Mouse (Mus musculus): Measurements from ENCODE around the gene Tmem160. TPM values are rescaled to one million over a fixed set of nuclear protein-coding genes. Genes with fewer than 3 reads are reported as not detected.
A peak's percentile ranks its signal among the peaks of the same experiment; 100 is the strongest.

Tmem160 gene
- polyA plus RNA-seq, 1 experiment from 2014 or later: 50.7 TPM

GRCm38 (mm10) chr7:16455016-16455415 is 2.4 kb downstream of the Tmem160 start:
- Histone ChIP-seq H3K9ac (replicated peaks; ENCODE audit: low read length) (no peak overlapping the region), H3K4me2 (ENCODE audit: low read depth, low read length) (no peak overlapping the region), H3K36me3 (replicated peaks; ENCODE audit: control insufficient read depth, insufficient read depth, low read depth, low read length) (no peaks in the 10 kb centered on the region), H3K4me1 (ENCODE audit: control insufficient read depth, insufficient read depth, low read length) (no peaks in the 10 kb centered on the region), H3K27me3 (ENCODE audit: control insufficient read depth, insufficient read depth, low read length) (no peaks in the 10 kb centered on the region), H3K27ac (replicated peaks; ENCODE audit: low read depth, low read length) (no peak overlapping the region), H3K9me3 (replicated peaks; ENCODE audit: control insufficient read depth, low read length) (no peaks in the 10 kb centered on the region), H3K4me3 (ENCODE audit: low read depth, low read length) (no peak overlapping the region)
- 95% methylated on average over 14 of the region's 14 CpGs for WGBS
- no peak for DNase-seq (ENCODE audit: low spot score)
- ATAC-seq (replicated peaks; ENCODE audit: insufficient number of reproducible peaks, low FRiP score, low TSS enrichment, low read depth): no peak

GRCm38 (mm10) chr7:16456289-16456688 is 3.7 kb downstream of the Tmem160 start:
- Histone ChIP-seq H3K36me3 (replicated peaks; ENCODE audit: control insufficient read depth, insufficient read depth, low read depth, low read length) (no peaks in the 10 kb centered on the region), H3K9ac (replicated peaks; ENCODE audit: low read length) (no peak overlapping the region), H3K27ac (replicated peaks; ENCODE audit: low read depth, low read length) (no peak overlapping the region), H3K9me3 (replicated peaks; ENCODE audit: control insufficient read depth, low read length) (no peaks in the 10 kb centered on the region), H3K4me1 (ENCODE audit: control insufficient read depth, insufficient read depth, low read length) (no peaks in the 10 kb centered on the region), H3K27me3 (ENCODE audit: control insufficient read depth, insufficient read depth, low read length) (no peaks in the 10 kb centered on the region), H3K4me2 (ENCODE audit: low read depth, low read length) (no peak overlapping the region), H3K4me3 (ENCODE audit: low read depth, low read length) (no peak overlapping the region)
- ATAC-seq (replicated peaks; ENCODE audit: insufficient number of reproducible peaks, low FRiP score, low TSS enrichment, low read depth): no peak
- no peak for DNase-seq (ENCODE audit: low spot score)
- WGBS: 85% methylated on average over 5 of the region's 5 CpGs

- Histone ChIP-seq H3K4me3 (ENCODE audit: low read depth, low read length) (no peak overlapping the region), H3K36me3 (replicated peaks; ENCODE audit: control insufficient read depth, insufficient read depth, low read depth, low read length) (no peaks in the 10 kb centered on the region), H3K9me3 (replicated peaks; ENCODE audit: control insufficient read depth, low read length) (no peaks in the 10 kb centered on the region), H3K9ac (replicated peaks; ENCODE audit: low read length) (no peak overlapping the region), H3K4me2 (ENCODE audit: low read depth, low read length) (no peak overlapping the region), H3K27ac (replicated peaks; ENCODE audit: low read depth, low read length) (no peak overlapping the region), H3K4me1 (ENCODE audit: control insufficient read depth, insufficient read depth, low read length) (no peaks in the 10 kb centered on the region), H3K27me3 (ENCODE audit: control insufficient read depth, insufficient read depth, low read length) (no peaks in the 10 kb centered on the region)
- 72% methylated on average over 13 of the region's 13 CpGs for WGBS
- DNase-seq (ENCODE audit: low spot score) (no peak), ATAC-seq (replicated peaks; ENCODE audit: insufficient number of reproducible peaks, low FRiP score, low TSS enrichment, low read depth) (no peak)
Measured at GRCm38 (mm10) chr7:16460566-16460965, 8.0 kb downstream of the Tmem160 start.

GRCm38 (mm10) chr7:16461151-16461550 is 8.6 kb downstream of the Tmem160 start:
- Histone ChIP-seq H3K4me3 (ENCODE audit: low read depth, low read length) (no peak overlapping the region), H3K4me1 (ENCODE audit: control insufficient read depth, insufficient read depth, low read length) (no peaks in the 10 kb centered on the region), H3K9me3 (replicated peaks; ENCODE audit: control insufficient read depth, low read length) (no peaks in the 10 kb centered on the region), H3K36me3 (replicated peaks; ENCODE audit: control insufficient read depth, insufficient read depth, low read depth, low read length) (no peaks in the 10 kb centered on the region), H3K9ac (replicated peaks; ENCODE audit: low read length) (no peak overlapping the region), H3K27me3 (ENCODE audit: control insufficient read depth, insufficient read depth, low read length) (no peaks in the 10 kb centered on the region), H3K4me2 (ENCODE audit: low read depth, low read length) (no peak overlapping the region), H3K27ac (replicated peaks; ENCODE audit: low read depth, low read length) (no peak overlapping the region)
- ATAC-seq (replicated peaks; ENCODE audit: insufficient number of reproducible peaks, low FRiP score, low TSS enrichment, low read depth) (no peak), DNase-seq (ENCODE audit: low spot score) (no peak)
- 57% methylated on average over 6 of the region's 6 CpGs for WGBS

GRCm38 (mm10) chr7:16461705-16462104 is 9.1 kb downstream of the Tmem160 start:
- no peak overlapping the region for H3K4me3 ChIP-seq (ENCODE audit: low read depth, low read length)
- no peak overlapping the region for H3K27ac ChIP-seq (replicated peaks; ENCODE audit: low read depth, low read length)
- WGBS: 79% methylated on average over 6 of the region's 6 CpGs
- ATAC-seq (replicated peaks; ENCODE audit: insufficient number of reproducible peaks, low FRiP score, low TSS enrichment, low read depth): no peak
- H3K4me1 ChIP-seq (ENCODE audit: control insufficient read depth, insufficient read depth, low read length): no peaks in the 10 kb centered on the region
- no peaks in the 10 kb centered on the region for H3K36me3 ChIP-seq (replicated peaks; ENCODE audit: control insufficient read depth, insufficient read depth, low read depth, low read length)
- no peaks in the 10 kb centered on the region for H3K27me3 ChIP-seq (ENCODE audit: control insufficient read depth, insufficient read depth, low read length)
- no peak for DNase-seq (ENCODE audit: low spot score)
- H3K9me3 ChIP-seq (replicated peaks; ENCODE audit: control insufficient read depth, low read length): no peaks in the 10 kb centered on the region
- H3K4me2 ChIP-seq (ENCODE audit: low read depth, low read length): no peak overlapping the region
- H3K9ac ChIP-seq (replicated peaks; ENCODE audit: low read length): no peak overlapping the region

- Histone ChIP-seq H3K27ac (replicated peaks; ENCODE audit: low read depth, low read length) (no peak overlapping the region), H3K9me3 (replicated peaks; ENCODE audit: control insufficient read depth, low read length) (no peaks in the 10 kb centered on the region), H3K4me1 (ENCODE audit: control insufficient read depth, insufficient read depth, low read length) (no peaks in the 10 kb centered on the region; the same call in 1 of the 2 replicates), H3K4me3 (ENCODE audit: low read depth, low read length) (no peak overlapping the region), H3K9ac (replicated peaks; ENCODE audit: low read length) (no peak overlapping the region), H3K4me2 (ENCODE audit: low read depth, low read length) (no peak overlapping the region), H3K27me3 (ENCODE audit: control insufficient read depth, insufficient read depth, low read length) (no peaks in the 10 kb centered on the region), H3K36me3 (replicated peaks; ENCODE audit: control insufficient read depth, insufficient read depth, low read depth, low read length) (no peaks in the 10 kb centered on the region)
- 0 out of 2 replicates have a peak, but pooled peaks have one; percentile 44 for ATAC-seq (replicated peaks; ENCODE audit: insufficient number of reproducible peaks, low FRiP score, low TSS enrichment, low read depth)
- WGBS: 2% methylated on average over 14 of the region's 14 CpGs
- peak; percentile 92 for DNase-seq (ENCODE audit: low spot score)
Measured at GRCm38 (mm10) chr7:16463214-16463613, 10.6 kb downstream of the Tmem160 start.

GRCm38 (mm10) chr7:16465160-16465559 is 12.6 kb downstream of the Tmem160 start:
- Histone ChIP-seq H3K4me2 (ENCODE audit: low read depth, low read length) (no peak overlapping the region), H3K9me3 (replicated peaks; ENCODE audit: control insufficient read depth, low read length) (no peaks in the 10 kb centered on the region), H3K4me3 (ENCODE audit: low read depth, low read length) (no peak overlapping the region), H3K36me3 (replicated peaks; ENCODE audit: control insufficient read depth, insufficient read depth, low read depth, low read length) (no peaks in the 10 kb centered on the region), H3K9ac (replicated peaks; ENCODE audit: low read length) (no peak overlapping the region), H3K27ac (replicated peaks; ENCODE audit: low read depth, low read length) (no peak overlapping the region), H3K4me1 (ENCODE audit: control insufficient read depth, insufficient read depth, low read length) (no peaks in the 10 kb centered on the region; the same call in 1 of the 2 replicates), H3K27me3 (ENCODE audit: control insufficient read depth, insufficient read depth, low read length) (no peaks in the 10 kb centered on the region)
- peak; percentile 40; the same call in 1 of the 2 replicates for ATAC-seq (replicated peaks; ENCODE audit: insufficient number of reproducible peaks, low FRiP score, low TSS enrichment, low read depth)
- 16% methylated on average over 8 of the region's 8 CpGs for WGBS
- peak; percentile 80 for DNase-seq (ENCODE audit: low spot score)

GRCm38 (mm10) chr7:16465568-16465967 is 13.0 kb downstream of the Tmem160 start:
- no peak overlapping the region for H3K27ac ChIP-seq (replicated peaks; ENCODE audit: low read depth, low read length)
- no peaks in the 10 kb centered on the region; the same call in 1 of the 2 replicates for H3K4me1 ChIP-seq (ENCODE audit: control insufficient read depth, insufficient read depth, low read length)
- H3K4me3 ChIP-seq (ENCODE audit: low read depth, low read length): no peak overlapping the region
- H3K36me3 ChIP-seq (replicated peaks; ENCODE audit: control insufficient read depth, insufficient read depth, low read depth, low read length): no peaks in the 10 kb centered on the region
- H3K9me3 ChIP-seq (replicated peaks; ENCODE audit: control insufficient read depth, low read length): no peaks in the 10 kb centered on the region
- no peak overlapping the region for H3K4me2 ChIP-seq (ENCODE audit: low read depth, low read length)
- DNase-seq (ENCODE audit: low spot score) (no peak), ATAC-seq (replicated peaks; ENCODE audit: insufficient number of reproducible peaks, low FRiP score, low TSS enrichment, low read depth) (no peak)
- no peak overlapping the region for H3K9ac ChIP-seq (replicated peaks; ENCODE audit: low read length)
- 94% methylated on average over 5 of the region's 5 CpGs for WGBS
- H3K27me3 ChIP-seq (ENCODE audit: control insufficient read depth, insufficient read depth, low read length): no peaks in the 10 kb centered on the region

Measured in embryonic facial prominence, embryonic 11.5 days (tissue).